Mouse (Mus musculus): ENCODE results near the gene Mlana.

Mlana gene

DNA sequence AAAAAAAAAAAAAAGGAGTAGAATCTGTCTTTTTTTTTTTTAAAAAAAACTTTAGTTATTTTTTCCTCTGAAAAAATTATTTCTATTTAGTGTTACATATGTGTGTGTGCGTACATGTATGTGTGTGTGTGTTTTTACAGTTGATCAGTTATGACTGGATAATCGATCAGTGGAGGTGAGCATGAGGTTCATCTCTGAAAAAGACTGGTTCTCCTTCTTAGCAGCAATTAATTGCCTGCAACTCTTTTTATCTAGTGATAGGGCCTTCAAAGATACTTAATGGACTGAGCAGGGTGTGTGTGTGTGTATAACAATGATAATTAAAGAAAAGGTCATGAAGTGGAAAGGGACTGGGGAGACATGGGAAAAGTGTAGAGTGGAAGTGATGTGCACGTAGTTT lies 53.4 kb downstream of the Mlana start:
- no peak for DNase-seq (ENCODE audit: low read depth, low spot score)

DNA sequence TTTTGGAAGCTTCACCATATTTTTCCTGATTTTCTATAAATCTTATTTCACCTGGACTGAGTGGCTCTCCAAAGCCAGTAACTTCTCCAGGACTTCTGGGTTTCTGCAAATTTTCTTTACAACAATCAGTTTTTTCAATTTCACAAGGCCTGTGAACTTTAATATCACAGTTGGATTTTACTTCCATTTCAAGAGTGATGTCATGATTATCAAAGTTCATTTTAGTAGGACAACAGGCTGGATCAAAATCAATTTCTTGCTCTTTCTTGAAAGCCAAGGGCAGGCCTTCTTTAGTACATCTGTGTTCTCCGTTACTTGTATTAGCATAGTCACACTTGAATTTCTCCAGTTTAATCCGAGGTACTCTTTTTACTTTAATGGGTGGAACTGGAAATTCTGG lies 56.3 kb downstream of the Mlana start:
- DNase-seq (ENCODE audit: low read depth, low spot score): no peak
